Comparison of ENCODE assay signal across 21 mouse cellular contexts in the genomic region with DNA sequence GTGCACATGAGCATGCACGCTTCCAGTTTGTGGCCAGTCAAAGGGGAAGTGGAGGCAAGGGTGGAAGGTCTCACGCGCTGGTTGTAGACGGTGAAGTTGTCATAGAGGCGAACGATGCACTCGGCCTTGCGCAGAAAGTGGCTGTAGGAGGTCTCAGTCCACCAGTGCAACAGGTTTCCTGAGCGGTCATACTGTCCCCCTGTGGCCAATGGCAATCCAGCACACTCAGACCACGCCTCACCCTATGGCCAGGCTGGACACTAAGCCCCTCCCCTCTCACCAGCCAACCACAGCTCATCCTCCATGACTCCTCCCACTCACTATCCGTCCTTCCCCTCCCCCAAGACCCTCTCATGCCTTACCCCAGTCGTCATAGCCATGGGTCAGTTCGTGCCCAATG. TPM values are rescaled to one million over a fixed set of nuclear protein-coding genes. Genes with fewer than 3 reads are reported as not detected.
DNase-seq lines count a peak whose midpoint lies in the region; ATAC-seq lines count a peak whose summit lies in the region.
"Had no signal": no experiment of that assay in that cellular context is flagged by ENCODE, and none has a peak within 500 bp of the region (broad histone marks: within the 10 kb centered on the region; RNA-seq: fewer than 3 reads in every experiment).

No protein-coding gene starts in this region.

- no peak for ATAC-seq in liver, embryonic 12.5 days
- ATAC-seq in megakaryocyte-erythroid progenitor cell, adult 5-6 weeks (replicated peaks; ENCODE audit: low FRiP score, low TSS enrichment, poor library complexity, severe bottlenecking): 0 out of 2 replicates have a peak, but pooled peaks have one; percentile 19
- ATAC-seq: activated CD4-positive, CD25-positive, alpha-beta regulatory T cell, adult 4 months; CD4-positive, CD25-positive, alpha-beta regulatory T cell, adult 4 months; intestine, embryonic 16.5 days had no signal

- H3K36me3 ChIP-seq in liver, embryonic 12.5 days: no peaks in the 10 kb centered on the region
- H3K36me3 ChIP-seq: liver, embryonic 15.5 days had no signal

- H3K9me3 ChIP-seq in liver, embryonic 12.5 days (replicated peaks): no peaks in the 10 kb centered on the region
- H3K9me3 ChIP-seq: liver, embryonic 15.5 days had no signal

- DNase-seq in liver (no peak), R1 (ENCODE audit: low read depth, low spot score) (peak; percentile 60)
- peak; percentile 74 for DNase-seq in embryo, embryonic 10 days (ENCODE audit: low spot score)
- no peak for DNase-seq in left cerebral cortex, postnatal 25 days (ENCODE audit: low spot score in 2 of 2)
- DNase-seq in layer of hippocampus, postnatal 36 days: no peak
- DNase-seq: cerebellum, adult 11-12 months; kidney, postnatal 14 days; thymus, adult 2 months had no signal

- no peak overlapping the region for H3K4me3 ChIP-seq in liver, embryonic 12.5 days
- H3K4me3 ChIP-seq: liver, embryonic 15.5 days had no signal

- intact Hi-C loops in left cerebral cortex, postnatal 25 days (cut with DNase I): no loop called here

- no peak overlapping the region for H3K9ac ChIP-seq in liver, embryonic 12.5 days
- H3K9ac ChIP-seq: liver, embryonic 15.5 days had no signal

- peaks cover 85% of the 10 kb centered on the region for H3K27me3 ChIP-seq in liver, embryonic 12.5 days (replicated peaks)

- WGBS in liver, embryonic 12.5 days (ENCODE audit: insufficient replicate concordance): 34% methylated on average over 13 of the region's 13 CpGs

- peak overlapping the region; percentile 18 for H3K4me2 ChIP-seq in liver, embryonic 12.5 days
- H3K4me2 ChIP-seq: liver, embryonic 15.5 days had no signal

- 0 out of 2 replicates have a peak, but pooled peaks cover 3% of the 10 kb centered on the region for H3K4me1 ChIP-seq in liver, embryonic 12.5 days
- H3K4me1 ChIP-seq: liver, embryonic 15.5 days had no signal

- H3K27ac ChIP-seq in liver, embryonic 12.5 days: no peak overlapping the region
- H3K27ac ChIP-seq: liver, embryonic 15.5 days had no signal

RNA-seq across cellular contexts. Expression of a gene that starts 6.9 kb away (rescaled TPM):
- polyA plus RNA-seq in liver, embryonic 12.5 days (2016; fragmentation: Nextera tagmentation; extraction: Ambion mirVana): 0.12 and 0.35 TPM in 2 replicates
- not detected in 2 replicates for total RNA-seq in megakaryocyte-erythroid progenitor cell, adult 5-6 weeks (2014; fragmentation: Nextera tagmentation)
- not detected in 2 replicates for total RNA-seq in megakaryocyte-erythroid progenitor cell, adult 5-6 weeks (2017)
- total RNA-seq in left cerebral cortex, postnatal 25 days (2021): 10 to 100 TPM in 1 of 2 experiments, 1 to 10 TPM in 1; 6.6 to 14.8 TPM
- total RNA-seq in layer of hippocampus, postnatal 36 days (2021): 1 to 10 TPM; 1.3 to 2.4 TPM
- total RNA-seq: gastrocnemius, adult 18-20 months; heart, adult 8-10 months; heart, postnatal 25 days had no signal
- polyA plus RNA-seq: liver, embryonic 15.5 days had no signal

RNA-seq across cellular contexts. Expression of a gene that starts 24.6 kb away (rescaled TPM):
- polyA plus RNA-seq in liver, embryonic 12.5 days (2016; fragmentation: Nextera tagmentation; extraction: Ambion mirVana): not detected in 2 replicates
- total RNA-seq in megakaryocyte-erythroid progenitor cell, adult 5-6 weeks (2014; fragmentation: Nextera tagmentation): not detected in 2 replicates
- total RNA-seq in megakaryocyte-erythroid progenitor cell, adult 5-6 weeks (2017): not detected in 2 replicates
- not detected for total RNA-seq in left cerebral cortex, postnatal 25 days (2021)
- not detected for total RNA-seq in layer of hippocampus, postnatal 36 days (2021)
- total RNA-seq: gastrocnemius, adult 18-20 months; heart, adult 8-10 months; heart, postnatal 25 days; layer of hippocampus, postnatal 10 days; left cerebral cortex, postnatal 36 days had no signal
- polyA plus RNA-seq: activated CD4-positive, CD25-positive, alpha-beta regulatory T cell, adult 4 months; CD4-positive, CD25-positive, alpha-beta regulatory T cell, adult 4 months; embryonic facial prominence, embryonic 11.5 days; liver, embryonic 15.5 days; neural tube, embryonic 11.5 days had no signal

RNA-seq across cellular contexts. Expression of a gene that starts 33.7 kb away (rescaled TPM):
- polyA plus RNA-seq in liver, embryonic 12.5 days (2016; fragmentation: Nextera tagmentation; extraction: Ambion mirVana): not detected in 2 replicates
- not detected in 2 replicates for total RNA-seq in megakaryocyte-erythroid progenitor cell, adult 5-6 weeks (2014; fragmentation: Nextera tagmentation)
- total RNA-seq in megakaryocyte-erythroid progenitor cell, adult 5-6 weeks (2017): not detected in 2 replicates
- 1 to 10 TPM; 2.1 to 2.4 TPM for total RNA-seq in left cerebral cortex, postnatal 25 days (2021)
- under 1 TPM in 1 of 2 experiments, not detected in 1; 0.15 TPM for total RNA-seq in layer of hippocampus, postnatal 36 days (2021)
- total RNA-seq: gastrocnemius, adult 18-20 months; heart, adult 8-10 months; heart, postnatal 25 days had no signal
- polyA plus RNA-seq: activated CD4-positive, CD25-positive, alpha-beta regulatory T cell, adult 4 months; CD4-positive, CD25-positive, alpha-beta regulatory T cell, adult 4 months; intestine, embryonic 16.5 days; liver, embryonic 15.5 days had no signal

RNA-seq across cellular contexts. Expression of a gene that starts 41.0 kb away (rescaled TPM):
- 0.07 TPM in 1 of 2 replicates, not detected in the other for polyA plus RNA-seq in liver, embryonic 12.5 days (2016; fragmentation: Nextera tagmentation; extraction: Ambion mirVana)
- total RNA-seq in megakaryocyte-erythroid progenitor cell, adult 5-6 weeks (2014; fragmentation: Nextera tagmentation): not detected in 2 replicates
- total RNA-seq in megakaryocyte-erythroid progenitor cell, adult 5-6 weeks (2017): not detected in 2 replicates
- total RNA-seq in left cerebral cortex, postnatal 25 days (2021): not detected
- total RNA-seq in layer of hippocampus, postnatal 36 days (2021): not detected
- total RNA-seq: heart, adult 8-10 months; heart, postnatal 25 days; layer of hippocampus, postnatal 10 days; left cerebral cortex, postnatal 36 days had no signal
- polyA plus RNA-seq: activated CD4-positive, CD25-positive, alpha-beta regulatory T cell, adult 4 months; CD4-positive, CD25-positive, alpha-beta regulatory T cell, adult 4 months; intestine, embryonic 16.5 days had no signal

RNA-seq across cellular contexts. Expression of a gene that starts 48.0 kb away (rescaled TPM):
- polyA plus RNA-seq in liver, embryonic 12.5 days (2016; fragmentation: Nextera tagmentation; extraction: Ambion mirVana): not detected in 2 replicates
- total RNA-seq in megakaryocyte-erythroid progenitor cell, adult 5-6 weeks (2014; fragmentation: Nextera tagmentation): not detected in 2 replicates
- total RNA-seq in megakaryocyte-erythroid progenitor cell, adult 5-6 weeks (2017): not detected in 2 replicates
- total RNA-seq in left cerebral cortex, postnatal 25 days (2021): not detected
- total RNA-seq in layer of hippocampus, postnatal 36 days (2021): not detected
- total RNA-seq: gastrocnemius, adult 18-20 months; heart, adult 8-10 months; heart, postnatal 25 days; layer of hippocampus, postnatal 10 days; left cerebral cortex, postnatal 36 days had no signal
- polyA plus RNA-seq: activated CD4-positive, CD25-positive, alpha-beta regulatory T cell, adult 4 months; CD4-positive, CD25-positive, alpha-beta regulatory T cell, adult 4 months; embryonic facial prominence, embryonic 11.5 days; neural tube, embryonic 11.5 days had no signal

Comparison
In these comparisons a context has a peak if more than half of its experiments do, and no peak if none do; other contexts are left out.
1. DNase-seq: peak in R1 (single experiment) and embryo, embryonic 10 days (single experiment); none in liver (single experiment), left cerebral cortex, postnatal 25 days (0 of 2) and layer of hippocampus, postnatal 36 days (0 of 2).